Mouse (Mus musculus): ENCODE results near the gene Epb41l1. TPM values are rescaled to one million over a fixed set of nuclear protein-coding genes. Genes with fewer than 3 reads are reported as not detected.
"Not testable (repeated sequence)": the region's sequence is repeated elsewhere in the genome, so short reads cannot be mapped to it uniquely, and the experiment has no call there.

Epb41l1 gene
- total RNA-seq, 2 experiments from 2014 or later = 8.0 to 11.8 TPM

DNA sequence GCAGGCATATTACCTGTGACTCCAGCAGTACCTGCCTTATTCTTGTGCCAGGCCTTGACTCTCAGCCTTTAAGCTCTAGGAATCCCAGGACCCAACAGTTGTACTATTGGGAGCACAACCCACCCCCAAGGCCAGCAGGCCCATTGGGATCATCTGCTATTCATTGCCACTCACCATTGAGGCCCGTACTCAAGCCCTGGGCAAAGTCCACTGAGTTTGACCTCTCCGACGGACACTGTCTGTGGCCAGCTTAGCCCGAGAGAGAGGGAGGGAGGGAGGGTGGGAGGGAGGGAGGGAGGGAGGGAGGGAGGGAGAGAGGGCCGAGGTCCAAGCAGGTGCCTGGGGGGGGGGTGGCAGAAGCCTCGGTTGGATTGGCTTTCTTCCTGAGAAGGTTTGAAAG, 91.9 kb downstream of the Epb41l1 start:
- no peak for DNase-seq
- intact Hi-C loops (cut with DNase I; ENCODE audit: low total_unique reads) = loop anchor here (10.0 kb wide), 1 partner anchor 168 kb away; no protein-coding TSS in a partner anchor

DNA sequence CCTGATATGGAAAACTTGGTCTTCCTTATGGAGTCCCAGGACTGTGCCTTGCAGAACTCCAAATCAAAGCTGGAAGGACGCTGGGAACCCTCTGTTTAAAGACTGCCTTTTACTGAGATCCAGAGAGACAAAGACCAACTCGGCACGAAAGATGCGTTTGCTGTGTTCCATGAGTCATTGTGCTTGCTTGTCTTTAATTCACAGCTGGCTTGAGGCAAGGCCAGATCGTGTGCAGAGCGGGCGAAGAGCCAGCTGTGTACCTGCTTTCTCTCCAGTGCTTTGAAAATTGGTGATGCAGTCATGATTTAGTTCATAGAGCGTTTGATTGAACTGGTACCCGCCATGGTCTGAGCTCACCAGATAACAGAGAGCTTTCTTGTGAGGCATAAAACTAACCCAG, 94.4 kb downstream of the Epb41l1 start:
- DNase-seq = no peak
- intact Hi-C loops (cut with DNase I; ENCODE audit: low total_unique reads) = loop anchor here (10.0 kb wide), 1 partner anchor 170 kb away; no protein-coding TSS in a partner anchor

DNA sequence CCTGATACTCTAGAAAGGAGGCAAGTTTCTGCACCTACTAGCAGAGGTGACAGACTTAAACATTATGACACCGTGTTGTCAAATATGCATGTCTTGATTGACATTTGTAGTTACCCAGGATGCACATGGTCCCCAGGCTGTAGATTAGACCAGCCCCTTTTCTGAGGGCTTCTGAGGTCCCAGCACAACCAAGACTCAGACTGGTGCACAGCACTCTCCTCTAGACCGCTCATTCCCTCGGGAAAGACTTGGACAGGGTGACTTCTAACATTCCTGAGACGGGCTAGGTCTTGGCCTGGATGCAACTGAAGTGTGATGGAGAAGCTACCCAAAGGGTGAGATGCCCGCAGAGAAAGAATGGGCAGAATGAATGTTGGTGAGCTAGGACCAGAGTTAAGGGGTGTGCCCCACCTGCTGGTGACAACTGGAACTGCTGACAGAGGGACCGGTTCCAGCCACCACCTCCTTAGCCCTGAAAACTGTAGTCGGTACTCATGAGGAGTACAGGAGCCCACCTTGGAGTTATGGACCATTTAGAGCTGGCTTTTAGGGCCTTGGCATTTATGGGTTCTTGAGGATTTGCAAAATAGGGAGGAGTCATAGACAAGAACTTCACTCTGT, 95.0 kb downstream of the Epb41l1 start:
- peak; percentile 67 for DNase-seq
- intact Hi-C loops (cut with DNase I; ENCODE audit: low total_unique reads) = loop anchor here (10.0 kb wide), 1 partner anchor 171 kb away; no protein-coding TSS in a partner anchor

GRCm38 (mm10) chr2:156516678-156517077, 96.0 kb downstream of the Epb41l1 start:
- intact Hi-C loops (cut with DNase I; ENCODE audit: low total_unique reads) = loop anchor here (10.0 kb wide), 1 partner anchor 172 kb away; no protein-coding TSS in a partner anchor
- DNase-seq = not testable (repeated sequence)

GRCm38 (mm10) chr2:156518306-156518705, 97.6 kb downstream of the Epb41l1 start:
- intact Hi-C loops (cut with DNase I; ENCODE audit: low total_unique reads) = loop anchor here (10.0 kb wide), 1 partner anchor 174 kb away; no protein-coding TSS in a partner anchor
- no peak for DNase-seq

DNA sequence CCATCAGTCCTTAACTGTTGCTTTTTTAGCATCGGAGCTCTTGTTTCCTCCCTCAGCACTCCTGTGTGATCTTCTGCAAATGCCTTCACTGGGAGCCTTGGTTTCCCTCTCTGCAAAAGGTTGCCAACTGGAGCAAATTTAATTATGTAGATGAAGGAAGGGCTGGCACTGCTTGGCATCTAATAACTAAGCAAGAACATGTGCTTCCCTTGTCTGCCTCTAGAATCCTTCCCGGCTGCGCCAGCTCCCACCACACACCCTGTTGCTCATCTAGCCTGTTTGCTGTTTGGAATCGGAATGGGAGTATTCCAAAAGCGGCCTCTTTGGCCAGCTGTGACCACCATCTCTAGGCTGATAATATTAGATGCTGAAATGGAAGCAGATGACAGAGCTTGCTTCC, 98.9 kb downstream of the Epb41l1 start:
- intact Hi-C loops (cut with DNase I; ENCODE audit: low total_unique reads) = loop anchor here (10.0 kb wide), 1 partner anchor 175 kb away; no protein-coding TSS in a partner anchor
- no peak for DNase-seq

DNA sequence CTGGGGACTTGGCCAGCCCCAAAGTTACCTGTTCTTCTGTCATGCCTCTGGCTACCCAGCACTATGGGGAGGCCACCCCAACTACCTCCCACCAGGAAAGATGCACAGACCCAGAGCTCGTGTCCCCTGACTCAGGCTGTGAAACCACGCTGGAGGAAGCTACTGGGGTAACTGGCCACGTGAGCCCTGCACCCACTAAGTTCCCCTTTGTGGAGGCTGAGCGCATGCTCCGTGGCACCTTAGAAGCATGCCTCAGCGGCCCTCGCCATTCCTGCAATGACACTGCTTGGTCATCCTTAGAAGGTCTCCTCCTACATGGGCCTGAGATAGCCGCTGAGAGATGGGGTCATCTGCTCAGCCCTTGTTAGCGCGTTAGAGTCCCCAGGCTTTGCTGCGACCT, 102.3 kb downstream of the Epb41l1 start:
- intact Hi-C loops (cut with DNase I; ENCODE audit: low total_unique reads) = no loop called here
- DNase-seq = no peak

- no peak for DNase-seq
- intact Hi-C loops (cut with DNase I; ENCODE audit: low total_unique reads) = no loop called here
Observed at GRCm38 (mm10) chr2:156524078-156524477, 103.4 kb downstream of the Epb41l1 start.

DNA sequence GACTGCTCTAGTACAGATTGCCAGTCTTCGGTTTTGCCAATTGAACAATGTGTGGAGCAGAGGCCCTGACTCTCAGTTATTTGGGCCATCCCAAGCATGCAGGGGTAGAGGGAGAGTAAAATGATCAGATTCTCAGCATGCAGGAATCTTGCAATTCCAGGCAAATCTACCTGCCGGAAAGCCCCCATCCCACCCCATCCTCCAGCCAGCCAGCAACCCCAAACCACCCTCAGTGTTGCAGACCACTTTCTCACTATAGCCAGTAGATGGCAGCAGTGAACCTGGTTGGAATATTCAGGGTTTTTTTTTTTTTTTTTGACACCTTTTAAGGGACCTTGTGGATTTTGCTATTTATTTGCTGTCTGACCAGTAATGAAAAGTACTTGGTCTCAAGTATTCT, 109.0 kb downstream of the Epb41l1 start:
- no peak for DNase-seq
- intact Hi-C loops (cut with DNase I; ENCODE audit: low total_unique reads) = no loop called here

- intact Hi-C loops (cut with DNase I; ENCODE audit: low total_unique reads) = loop anchor here (2.0 kb wide), 1 partner anchor 172 kb away; no protein-coding TSS in a partner anchor
- no peak for DNase-seq
Observed at GRCm38 (mm10) chr2:156533160-156533559, 112.5 kb downstream of the Epb41l1 start.

GRCm38 (mm10) chr2:156538817-156539555, 118.3 kb downstream of the Epb41l1 start:
- DNase-seq = no peak
- intact Hi-C loops (cut with DNase I; ENCODE audit: low total_unique reads) = no loop called here

DNA sequence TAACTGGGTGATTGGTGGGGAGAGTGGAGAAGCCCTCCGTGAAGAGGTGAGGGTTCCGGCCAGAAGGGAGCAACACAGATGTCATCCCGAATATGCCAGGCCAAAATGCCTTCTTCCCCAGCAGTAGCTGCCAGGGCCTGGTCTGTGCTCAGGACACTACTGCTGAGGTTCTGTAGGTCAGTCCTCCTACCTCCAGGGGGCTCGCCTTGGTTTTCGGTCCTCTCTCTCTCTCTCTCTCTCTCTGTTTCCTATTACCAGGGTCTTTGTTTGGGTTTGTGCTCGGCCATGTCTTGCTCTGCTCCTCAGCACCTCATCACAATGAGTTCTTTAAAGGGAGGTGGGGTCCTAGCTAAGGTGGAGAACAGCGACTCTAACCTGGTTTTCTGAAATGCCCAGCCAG, 120.3 kb downstream of the Epb41l1 start:
- no peak for DNase-seq
- intact Hi-C loops (cut with DNase I; ENCODE audit: low total_unique reads) = no loop called here

GRCm38 (mm10) chr2:156542410-156542809, 121.7 kb downstream of the Epb41l1 start:
- intact Hi-C loops (cut with DNase I; ENCODE audit: low total_unique reads) = no loop called here
- no peak for DNase-seq

DNA sequence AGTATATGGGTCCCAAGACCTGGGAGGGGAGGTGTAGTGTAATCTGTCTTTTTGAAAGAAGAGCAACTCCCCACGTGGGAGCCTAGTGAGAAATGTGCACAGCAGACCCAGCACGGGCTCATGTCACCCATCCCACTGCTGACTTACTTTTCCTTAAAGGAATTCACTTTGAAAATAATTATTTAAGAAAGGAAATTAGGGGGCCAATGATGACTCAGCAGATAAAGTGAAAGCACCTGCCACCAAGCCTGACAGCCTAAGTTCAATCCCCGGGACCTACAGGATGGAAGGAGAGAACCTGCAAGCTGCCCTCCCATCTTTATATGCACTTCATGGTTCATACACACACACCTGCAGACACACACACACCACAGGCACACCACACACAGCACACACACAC, 123.1 kb downstream of the Epb41l1 start:
- no peak for DNase-seq
- intact Hi-C loops (cut with DNase I; ENCODE audit: low total_unique reads) = no loop called here

DNA sequence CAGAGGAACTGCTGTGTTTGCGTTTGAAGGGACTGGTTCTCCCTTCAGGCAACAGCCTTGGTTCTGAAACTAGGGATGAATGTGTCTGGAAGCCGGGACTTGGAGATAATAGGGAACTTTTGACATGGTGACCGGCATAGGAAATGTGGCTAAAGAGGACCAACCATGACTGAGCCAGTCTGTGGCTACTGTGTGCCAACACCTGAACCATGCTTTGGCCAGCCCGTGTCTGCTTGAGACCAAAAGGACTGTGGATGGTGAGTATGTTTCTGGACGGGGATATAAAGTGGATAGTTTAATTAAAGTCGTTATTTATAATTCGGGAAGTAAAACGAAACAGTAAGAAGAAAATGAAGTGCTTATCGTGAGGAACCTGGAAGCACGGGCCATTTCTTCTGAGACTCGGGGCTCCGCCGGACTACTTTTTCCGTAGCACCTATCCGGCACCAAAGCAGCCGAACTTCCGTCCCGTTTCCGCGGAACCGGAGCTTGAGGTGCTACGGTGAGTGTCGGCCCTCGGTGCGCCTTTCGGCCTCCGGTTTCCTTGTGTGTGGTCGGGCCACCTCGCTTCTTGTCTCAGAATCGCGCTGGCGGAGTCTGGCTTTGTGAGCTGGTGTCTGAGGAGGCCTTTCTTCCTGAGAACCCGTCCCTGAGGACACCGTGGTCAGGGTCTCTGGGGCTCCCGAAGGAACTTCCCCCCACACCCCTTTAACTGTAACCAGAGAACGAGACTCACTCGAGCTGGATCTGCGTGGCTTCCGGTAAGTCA, 126.6 kb downstream of the Epb41l1 start, which contains the start of gene Aar2:
Aar2 (plus strand) TSS at position 462 of the 769 bp plus-strand sequence.
- DNase-seq = peak; percentile 76
- intact Hi-C loops (cut with DNase I; ENCODE audit: low total_unique reads) = no loop called here

DNA sequence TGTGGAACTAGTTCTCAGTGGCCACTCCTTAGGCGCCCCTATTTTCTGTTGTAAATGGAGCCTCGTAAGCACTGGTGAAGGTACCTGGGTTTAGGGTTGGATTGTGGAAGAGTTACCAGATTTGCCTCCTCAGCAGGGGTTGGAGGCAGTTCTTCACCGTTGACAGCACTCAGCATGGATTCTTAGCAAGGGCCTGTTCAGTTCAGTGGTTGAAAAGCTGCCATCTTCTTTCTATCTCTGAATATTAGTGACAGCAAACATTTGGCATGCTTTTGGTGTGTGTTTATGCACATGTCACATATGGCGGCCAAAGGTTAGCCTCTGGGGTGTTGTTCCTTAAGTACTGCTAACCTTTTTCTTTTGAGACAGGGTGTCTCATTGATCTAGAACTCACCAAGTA, 131.7 kb downstream of the Epb41l1 start:
- intact Hi-C loops (cut with DNase I; ENCODE audit: low total_unique reads) = no loop called here
- no peak for DNase-seq

DNA sequence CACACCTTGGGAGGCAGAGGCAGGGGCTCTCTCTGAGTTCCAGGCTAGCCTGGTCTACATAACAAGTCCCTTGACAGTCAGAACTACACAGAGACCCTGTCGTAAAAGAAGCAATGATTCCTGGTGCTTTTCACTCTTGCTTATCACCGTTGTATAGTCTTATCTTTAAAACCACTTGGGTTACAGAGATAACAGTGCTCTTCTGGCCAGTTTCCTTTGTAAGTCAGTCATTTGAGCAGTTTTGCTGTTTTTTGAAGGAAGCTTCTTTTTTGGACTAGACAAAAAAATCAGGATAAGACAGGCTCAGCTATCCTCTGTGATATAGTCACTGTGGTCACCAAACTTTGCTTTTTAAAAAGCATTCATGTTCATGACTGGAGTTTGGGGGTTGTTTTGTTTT, 141.1 kb downstream of the Epb41l1 start:
- intact Hi-C loops (cut with DNase I; ENCODE audit: low total_unique reads) = no loop called here
- DNase-seq = no peak

- DNase-seq = no peak
- intact Hi-C loops (cut with DNase I; ENCODE audit: low total_unique reads) = no loop called here
Observed at GRCm38 (mm10) chr2:156563557-156563956, 142.8 kb downstream of the Epb41l1 start.

GRCm38 (mm10) chr2:156566512-156566911, 145.8 kb downstream of the Epb41l1 start:
- no peak for DNase-seq

DNA sequence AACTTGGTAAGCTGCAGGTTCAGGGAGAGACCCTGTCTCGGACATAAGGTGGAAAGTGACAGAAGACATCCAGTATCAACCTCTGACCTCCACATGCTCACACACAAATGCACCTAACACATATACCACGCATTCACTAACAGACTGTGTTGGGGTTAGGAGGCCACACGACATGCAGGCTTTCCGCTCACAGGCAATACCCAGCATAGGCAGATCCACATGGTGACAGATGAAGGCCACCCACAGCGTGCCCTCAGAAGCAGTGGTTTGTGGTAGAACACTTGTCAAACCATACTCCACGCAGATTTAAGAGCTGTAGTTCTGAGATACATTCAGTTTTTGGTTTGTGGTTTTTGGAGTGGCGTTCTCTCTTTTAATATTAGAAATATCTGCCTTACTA, 147.9 kb downstream of the Epb41l1 start:
- intact Hi-C loops (cut with DNase I; ENCODE audit: low total_unique reads) = no loop called here
- DNase-seq = no peak

More at GRCm38 (mm10) chr2:156566512-156566911, 145.8 kb downstream of the Epb41l1 start:
- intact Hi-C loops (cut with DNase I; ENCODE audit: low total_unique reads) = no loop called here

Measured in gastrocnemius, postnatal 14 days (tissue).